Mouse (Mus musculus): ENCODE data around the gene Nbea. TPM values are rescaled to one million over a fixed set of nuclear protein-coding genes. Genes with fewer than 3 reads are reported as not detected.

The Nbea gene
- polyA plus RNA-seq, 1 experiment from 2014 or later = 25.7 TPM

GRCm38 (mm10) chr3:55785981-55786725 lies 397.3 kb downstream of the Nbea start:
- H3K4me3 ChIP-seq (ENCODE audit: low read depth, low read length) = peak overlapping the region; percentile 43
- 4% methylated on average over 3 of the region's 3 CpGs for WGBS
- peak; percentile 88 for DNase-seq (ENCODE audit: low spot score, missing footprints)
- H3K9me3 ChIP-seq (ENCODE audit: control insufficient read depth, low read length) = no peaks in the 10 kb centered on the region
- H3K4me2 ChIP-seq = peak overlapping the region; percentile 64
- no peak for ATAC-seq (ENCODE audit: low FRiP score)
- peaks cover 18% of the 10 kb centered on the region for H3K27me3 ChIP-seq (ENCODE audit: control insufficient read depth, insufficient read depth, low read length)
- peak overlapping the region; percentile 85 for H3K9ac ChIP-seq (ENCODE audit: low read length)
- peaks cover 35% of the 10 kb centered on the region for H3K4me1 ChIP-seq (ENCODE audit: control insufficient read depth, insufficient read depth, low read length)
- H3K27ac ChIP-seq (ENCODE audit: low read depth, low read length) = peak overlapping the region; percentile 92
- H3K36me3 ChIP-seq (ENCODE audit: control insufficient read depth, insufficient read depth, low read length) = no peaks in the 10 kb centered on the region

DNA sequence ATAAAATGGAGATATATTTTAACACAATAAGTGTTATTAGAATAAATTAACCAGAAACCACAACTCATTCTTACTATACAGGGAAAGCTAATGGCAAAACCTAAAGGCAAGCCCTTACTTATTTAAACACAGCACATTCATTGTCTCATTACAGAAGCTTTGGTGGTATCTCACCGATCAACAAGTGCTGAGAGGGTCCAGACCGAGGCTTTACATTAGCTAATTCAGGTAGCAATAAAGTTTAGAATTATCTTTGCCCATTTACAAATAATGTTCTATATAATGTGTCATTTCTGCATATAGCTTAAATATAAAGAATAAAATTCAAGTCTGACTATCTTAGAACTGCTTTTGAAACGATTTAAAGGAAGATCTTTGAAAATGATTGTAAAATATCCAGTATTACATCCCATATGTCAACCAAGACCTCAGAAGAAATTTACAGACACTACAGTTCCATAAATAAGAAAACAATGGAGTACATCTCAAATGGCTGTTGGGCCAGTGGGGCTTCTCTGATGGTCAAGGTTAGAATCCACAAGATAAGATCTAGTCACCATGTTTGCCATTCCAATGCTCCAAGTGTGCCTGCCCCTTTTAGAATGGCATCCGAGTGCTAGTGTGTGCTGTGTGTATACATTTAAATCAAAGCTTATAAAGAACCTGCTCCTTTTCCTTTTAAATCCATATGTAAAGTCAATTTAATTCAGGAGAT lies 398.1 kb downstream of the Nbea start:
- DNase-seq (ENCODE audit: low spot score, missing footprints) = peak; percentile 90
- H3K9ac ChIP-seq (ENCODE audit: low read length) = peak overlapping the region; percentile 85
- H3K36me3 ChIP-seq (ENCODE audit: control insufficient read depth, insufficient read depth, low read length) = no peaks in the 10 kb centered on the region
- peaks cover 22% of the 10 kb centered on the region for H3K27me3 ChIP-seq (ENCODE audit: control insufficient read depth, insufficient read depth, low read length)
- 32% methylated on average over 4 of the region's 4 CpGs for WGBS
- H3K4me2 ChIP-seq = peak overlapping the region; percentile 64
- no peaks in the 10 kb centered on the region for H3K9me3 ChIP-seq (ENCODE audit: control insufficient read depth, low read length)
- H3K4me1 ChIP-seq (ENCODE audit: control insufficient read depth, insufficient read depth, low read length) = peaks cover 40% of the 10 kb centered on the region
- no peak for ATAC-seq (ENCODE audit: low FRiP score)
- no peak overlapping the region for H3K27ac ChIP-seq (ENCODE audit: low read depth, low read length)
- peak overlapping the region; percentile 43 for H3K4me3 ChIP-seq (ENCODE audit: low read depth, low read length)

GRCm38 (mm10) chr3:55784101-55784500 lies 399.4 kb downstream of the Nbea start:
- Histone ChIP-seq H3K4me2 (peak overlapping the region; percentile 79), H3K9me3 (ENCODE audit: control insufficient read depth, low read length) (no peaks in the 10 kb centered on the region), H3K36me3 (ENCODE audit: control insufficient read depth, insufficient read depth, low read length) (no peaks in the 10 kb centered on the region), H3K4me3 (ENCODE audit: low read depth, low read length) (peak overlapping the region; percentile 63), H3K27ac (ENCODE audit: low read depth, low read length) (peak overlapping the region; percentile 88; the same call in 1 of the 2 replicates), H3K9ac (ENCODE audit: low read length) (peak overlapping the region; percentile 87), H3K27me3 (ENCODE audit: control insufficient read depth, insufficient read depth, low read length) (peaks cover 22% of the 10 kb centered on the region), H3K4me1 (ENCODE audit: control insufficient read depth, insufficient read depth, low read length) (peaks cover 39% of the 10 kb centered on the region)
- 2% methylated on average over 7 of the region's 7 CpGs for WGBS
- DNase-seq (ENCODE audit: low spot score, missing footprints) (peak; percentile 94), ATAC-seq (ENCODE audit: low FRiP score) (no peak)

GRCm38 (mm10) chr3:55783171-55784081 lies 400.1 kb downstream of the Nbea start:
- Histone ChIP-seq H3K9ac (ENCODE audit: low read length) (peak overlapping the region; percentile 87), H3K36me3 (ENCODE audit: control insufficient read depth, insufficient read depth, low read length) (no peaks in the 10 kb centered on the region), H3K4me1 (ENCODE audit: control insufficient read depth, insufficient read depth, low read length) (peaks cover 34% of the 10 kb centered on the region), H3K27me3 (ENCODE audit: control insufficient read depth, insufficient read depth, low read length) (peaks cover 22% of the 10 kb centered on the region), H3K9me3 (ENCODE audit: control insufficient read depth, low read length) (no peaks in the 10 kb centered on the region), H3K4me2 (peak overlapping the region; percentile 79), H3K27ac (ENCODE audit: low read depth, low read length) (peak overlapping the region; percentile 88), H3K4me3 (ENCODE audit: low read depth, low read length) (peak overlapping the region; percentile 63)
- WGBS = under 1% methylated on average over 45 of the region's 45 CpGs
- ATAC-seq (ENCODE audit: low FRiP score) (no peak), DNase-seq (ENCODE audit: low spot score, missing footprints) (peak; percentile 96)

- peaks cover 22% of the 10 kb centered on the region for H3K27me3 ChIP-seq (ENCODE audit: control insufficient read depth, insufficient read depth, low read length)
Observed at GRCm38 (mm10) chr3:55782771-55783170, 400.7 kb downstream of the Nbea start.

DNA sequence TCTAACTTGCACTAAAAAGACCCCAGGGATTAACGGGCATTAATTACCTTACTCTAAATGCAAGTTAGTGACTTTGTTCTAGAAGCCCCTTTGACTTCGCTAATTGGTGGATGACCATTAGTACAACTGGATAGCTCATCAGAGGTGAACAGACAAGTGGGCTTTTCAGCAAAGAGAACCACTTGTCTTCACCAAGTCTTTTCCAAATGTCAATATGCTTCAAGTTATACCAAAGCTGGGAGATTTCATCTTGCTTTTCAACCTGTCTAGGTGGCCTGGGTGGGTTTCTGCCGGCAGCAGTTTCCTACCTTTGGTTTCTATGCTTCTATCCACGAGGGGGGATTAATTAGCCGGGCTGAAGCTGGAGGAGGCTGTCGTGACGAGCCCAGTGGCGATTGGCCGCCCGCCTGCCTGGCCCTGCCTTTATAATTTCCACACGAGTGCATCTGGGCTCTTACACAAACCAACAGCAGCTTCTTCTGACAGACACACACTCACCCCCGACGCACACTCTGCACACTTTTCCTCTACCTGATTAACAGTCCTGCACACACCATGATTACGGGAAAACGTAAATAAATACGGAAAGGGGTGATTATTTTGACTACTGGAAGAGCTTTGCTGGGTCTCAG lies 401.3 kb downstream of the Nbea start, which contains the start of gene Mab21l1:
Mab21l1 (plus strand) TSS at position 455 of the 632 bp plus-strand sequence.
- no peaks in the 10 kb centered on the region for H3K9me3 ChIP-seq (ENCODE audit: control insufficient read depth, low read length)
- peaks cover 22% of the 10 kb centered on the region for H3K27me3 ChIP-seq (ENCODE audit: control insufficient read depth, insufficient read depth, low read length)
- no peaks in the 10 kb centered on the region for H3K36me3 ChIP-seq (ENCODE audit: control insufficient read depth, insufficient read depth, low read length)
- peak; percentile 70 for ATAC-seq (ENCODE audit: low FRiP score)
- H3K4me1 ChIP-seq (ENCODE audit: control insufficient read depth, insufficient read depth, low read length) = peaks cover 31% of the 10 kb centered on the region
- H3K9ac ChIP-seq (ENCODE audit: low read length) = peak within 1 kb of the TSS; percentile 87
- under 1% methylated on average over 16 of the region's 16 CpGs for WGBS
- peak; percentile 96 for DNase-seq (ENCODE audit: low spot score, missing footprints)
- peak within 1 kb of the TSS; percentile 79 for H3K4me2 ChIP-seq
- H3K4me3 ChIP-seq (ENCODE audit: low read depth, low read length) = peak within 1 kb of the TSS; percentile 63
- H3K27ac ChIP-seq (ENCODE audit: low read depth, low read length) = peak within 1 kb of the TSS; percentile 88

More at GRCm38 (mm10) chr3:55782771-55783170, 400.7 kb downstream of the Nbea start:
- peak overlapping the region; percentile 87 for H3K9ac ChIP-seq (ENCODE audit: low read length)
- ATAC-seq (ENCODE audit: low FRiP score) (no peak), DNase-seq (ENCODE audit: low spot score, missing footprints) (peak; percentile 98)
- no peaks in the 10 kb centered on the region for H3K36me3 ChIP-seq (ENCODE audit: control insufficient read depth, insufficient read depth, low read length)
- 0% methylated on average over 22 of the region's 22 CpGs for WGBS
- H3K4me3 ChIP-seq (ENCODE audit: low read depth, low read length) = peak overlapping the region; percentile 63
- peak overlapping the region; percentile 88 for H3K27ac ChIP-seq (ENCODE audit: low read depth, low read length)
- no peaks in the 10 kb centered on the region for H3K9me3 ChIP-seq (ENCODE audit: control insufficient read depth, low read length)
- H3K4me2 ChIP-seq = peak overlapping the region; percentile 79
- peaks cover 33% of the 10 kb centered on the region for H3K4me1 ChIP-seq (ENCODE audit: control insufficient read depth, insufficient read depth, low read length)

- DNase-seq (ENCODE audit: low spot score, missing footprints) (peak; percentile 91), ATAC-seq (ENCODE audit: low FRiP score) (no peak)
- no peaks in the 10 kb centered on the region for H3K36me3 ChIP-seq (ENCODE audit: control insufficient read depth, insufficient read depth, low read length)
- H3K4me2 ChIP-seq = peak overlapping the region; percentile 79
- peak overlapping the region; percentile 63; the same call in 1 of the 2 replicates for H3K4me3 ChIP-seq (ENCODE audit: low read depth, low read length)
- H3K9me3 ChIP-seq (ENCODE audit: control insufficient read depth, low read length) = no peaks in the 10 kb centered on the region
- H3K27me3 ChIP-seq (ENCODE audit: control insufficient read depth, insufficient read depth, low read length) = peaks cover 22% of the 10 kb centered on the region
- peaks cover 26% of the 10 kb centered on the region for H3K4me1 ChIP-seq (ENCODE audit: control insufficient read depth, insufficient read depth, low read length)
- H3K9ac ChIP-seq (ENCODE audit: low read length) = peak overlapping the region; percentile 42
- H3K27ac ChIP-seq (ENCODE audit: low read depth, low read length) = no peak overlapping the region
- WGBS = 4% methylated on average over 5 of the region's 5 CpGs
Observed at GRCm38 (mm10) chr3:55781429-55782055, 402.0 kb downstream of the Nbea start.

Measured in midbrain, embryonic 11.5 days (tissue).